Comparison of ENCODE assay signal across 11 mouse cellular contexts in the genomic region with DNA sequence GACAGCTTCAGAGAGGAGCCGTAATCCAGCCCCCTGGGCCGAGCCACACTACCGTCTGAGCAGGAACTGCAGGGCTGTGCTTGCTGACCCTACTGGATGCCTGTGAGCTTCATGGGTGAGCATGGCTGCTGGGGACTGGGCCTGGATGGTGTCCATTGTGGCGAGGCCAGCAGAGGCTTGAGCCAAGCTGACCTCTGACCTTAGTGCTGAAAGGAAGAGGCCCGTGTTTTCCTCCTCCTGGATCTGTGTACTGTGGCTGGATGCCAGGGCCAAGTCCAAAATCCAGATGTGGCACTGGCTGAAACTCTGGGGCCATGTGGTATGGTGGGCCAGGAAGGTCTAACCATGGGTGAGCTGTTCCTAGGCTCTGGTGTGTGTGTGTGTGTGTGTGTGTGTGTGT. TPM values are rescaled to one million over a fixed set of nuclear protein-coding genes. Genes with fewer than 3 reads are reported as not detected.
DNase-seq lines count a peak whose midpoint lies in the region; ATAC-seq and TF ChIP-seq lines count a peak whose summit lies in the region.
"Had no signal": no experiment of that assay in that cellular context is flagged by ENCODE, and none has a peak within 500 bp of the region (broad histone marks: within the 10 kb centered on the region; RNA-seq: fewer than 3 reads in every experiment).

No protein-coding gene starts in this region.

- H3K27me3 ChIP-seq in kidney, embryonic 14.5 days (ENCODE audit: control insufficient read depth, insufficient read depth, low read length) = no peaks in the 10 kb centered on the region
- no peaks in the 10 kb centered on the region for H3K27me3 ChIP-seq in heart, embryonic 12.5 days (replicated peaks)
- no peaks in the 10 kb centered on the region for H3K27me3 ChIP-seq in kidney, embryonic 16.5 days (ENCODE audit: insufficient read depth, low read length)
- H3K27me3 ChIP-seq in lung, postnatal 0 days (replicated peaks; ENCODE audit: insufficient read depth, low read length) = no peaks in the 10 kb centered on the region
- H3K27me3 ChIP-seq: embryonic facial prominence, embryonic 13.5 days had no signal

- no peak for TF ChIP-seq EP300 in lung, postnatal 0 days (IDR thresholded peaks at IDR 0.05)

- 41% methylated on average over 5 of the region's 5 CpGs for WGBS in kidney, embryonic 14.5 days
- WGBS in heart, embryonic 12.5 days = 35% methylated on average over 5 of the region's 5 CpGs
- WGBS in kidney, embryonic 16.5 days = 37% methylated on average over 5 of the region's 5 CpGs
- WGBS in lung, postnatal 0 days = 31% methylated on average over 5 of the region's 5 CpGs

- no peak overlapping the region for H3K4me2 ChIP-seq in kidney, embryonic 14.5 days (replicated peaks; ENCODE audit: low read depth, low read length)
- no peak overlapping the region for H3K4me2 ChIP-seq in heart, embryonic 12.5 days
- no peak overlapping the region for H3K4me2 ChIP-seq in kidney, embryonic 16.5 days (replicated peaks; ENCODE audit: low read depth, low read length)
- no peak overlapping the region for H3K4me2 ChIP-seq in lung, postnatal 0 days (replicated peaks; ENCODE audit: low read depth, low read length)
- H3K4me2 ChIP-seq: embryonic facial prominence, embryonic 13.5 days had no signal

- H3K4me3 ChIP-seq in kidney, embryonic 14.5 days (ENCODE audit: low read length) = no peak overlapping the region
- no peak overlapping the region for H3K4me3 ChIP-seq in heart, embryonic 12.5 days
- no peak overlapping the region for H3K4me3 ChIP-seq in kidney, embryonic 16.5 days (ENCODE audit: low read length)
- no peak overlapping the region for H3K4me3 ChIP-seq in lung, postnatal 0 days (ENCODE audit: low read depth, low read length)
- H3K4me3 ChIP-seq: embryonic facial prominence, embryonic 13.5 days had no signal

- H3K27ac ChIP-seq in kidney, embryonic 14.5 days (ENCODE audit: low read depth, low read length) = no peak overlapping the region
- H3K27ac ChIP-seq in heart, embryonic 12.5 days (ENCODE audit: poor library complexity, severe bottlenecking) = no peak overlapping the region
- H3K27ac ChIP-seq in kidney, embryonic 16.5 days (ENCODE audit: low read length) = no peak overlapping the region
- no peak overlapping the region for H3K27ac ChIP-seq in lung, postnatal 0 days (ENCODE audit: low read length)
- H3K27ac ChIP-seq: embryonic facial prominence, embryonic 13.5 days had no signal

- peak; percentile 81 for DNase-seq in kidney, adult 11 months
- DNase-seq in lung, postnatal 0 days (ENCODE audit: low spot score) = no peak
- no peak for DNase-seq in spleen, adult 12 weeks (ENCODE audit: low spot score)
- no peak for DNase-seq in right cerebral cortex, postnatal 36 days (ENCODE audit: low spot score in 2 of 2)
- DNase-seq in cerebellum, postnatal 10 days = no peak
- DNase-seq: right cerebral cortex, adult 18-20 months had no signal

- ATAC-seq in kidney, embryonic 14.5 days (ENCODE audit: low FRiP score, low TSS enrichment) = no peak
- peak; percentile 61 for ATAC-seq in heart, embryonic 12.5 days (ENCODE audit: insufficient number of reproducible peaks, low FRiP score)
- ATAC-seq in kidney, embryonic 16.5 days (ENCODE audit: low FRiP score, low TSS enrichment) = peak; percentile 43; the same call in 1 of the 2 replicates
- ATAC-seq in lung, postnatal 0 days = peak; percentile 25; the same call in 1 of the 2 replicates

- H3K4me1 ChIP-seq in kidney, embryonic 14.5 days (ENCODE audit: control insufficient read depth, insufficient read depth, low read length) = no peaks in the 10 kb centered on the region
- H3K4me1 ChIP-seq in heart, embryonic 12.5 days (replicated peaks) = peaks cover 11% of the 10 kb centered on the region
- no peaks in the 10 kb centered on the region for H3K4me1 ChIP-seq in kidney, embryonic 16.5 days (ENCODE audit: insufficient read depth, low read length)
- no peaks in the 10 kb centered on the region for H3K4me1 ChIP-seq in lung, postnatal 0 days (ENCODE audit: insufficient read depth, low read depth, low read length)

- no peak for TF ChIP-seq CTCF in lung, postnatal 0 days (IDR thresholded peaks at IDR 0.05)

- H3K9me3 ChIP-seq in kidney, embryonic 14.5 days (ENCODE audit: control insufficient read depth, low read length) = no peaks in the 10 kb centered on the region
- no peaks in the 10 kb centered on the region for H3K9me3 ChIP-seq in heart, embryonic 12.5 days (replicated peaks)
- H3K9me3 ChIP-seq in kidney, embryonic 16.5 days (ENCODE audit: low read length) = no peaks in the 10 kb centered on the region
- no peaks in the 10 kb centered on the region for H3K9me3 ChIP-seq in lung, postnatal 0 days (ENCODE audit: low read length)
- H3K9me3 ChIP-seq: embryonic facial prominence, embryonic 13.5 days had no signal

- H3K9ac ChIP-seq in kidney, embryonic 14.5 days (ENCODE audit: low read depth, low read length) = no peak overlapping the region
- H3K9ac ChIP-seq in heart, embryonic 12.5 days = no peak overlapping the region
- no peak overlapping the region for H3K9ac ChIP-seq in kidney, embryonic 16.5 days (replicated peaks; ENCODE audit: low read length)
- no peak overlapping the region for H3K9ac ChIP-seq in lung, postnatal 0 days (replicated peaks; ENCODE audit: low read depth)
- H3K9ac ChIP-seq: embryonic facial prominence, embryonic 13.5 days had no signal

- H3K36me3 ChIP-seq in kidney, embryonic 14.5 days (ENCODE audit: control insufficient read depth, insufficient read depth, low read length) = no peaks in the 10 kb centered on the region
- no peaks in the 10 kb centered on the region for H3K36me3 ChIP-seq in heart, embryonic 12.5 days
- no peaks in the 10 kb centered on the region for H3K36me3 ChIP-seq in kidney, embryonic 16.5 days (ENCODE audit: insufficient read depth, low read length)
- H3K36me3 ChIP-seq in lung, postnatal 0 days (ENCODE audit: insufficient read depth, low read length) = no peaks in the 10 kb centered on the region
- H3K36me3 ChIP-seq: embryonic facial prominence, embryonic 13.5 days; G1E had no signal

RNA-seq across cellular contexts. Expression of gene Comp, which starts 9.3 kb away (rescaled TPM):
- polyA plus RNA-seq in kidney, embryonic 14.5 days (2014; fragmentation: Nextera tagmentation; extraction: Ambion mirVana) = 0.14 and 0.26 TPM in 2 replicates
- 2.7 and 3.6 TPM in 2 replicates for polyA plus RNA-seq in heart, embryonic 12.5 days (2016; fragmentation: Nextera tagmentation; extraction: Ambion mirVana)
- 0.21 and 1.00 TPM in 2 replicates for polyA plus RNA-seq in kidney, embryonic 16.5 days (2015; fragmentation: Nextera tagmentation; extraction: Ambion mirVana)
- polyA plus RNA-seq in lung, postnatal 0 days (2015; fragmentation: Nextera tagmentation; extraction: Ambion mirVana) = 0.13 and 0.29 TPM in 2 replicates

RNA-seq across cellular contexts. Expression of gene Upf1, which starts 11.0 kb away (rescaled TPM):
- polyA plus RNA-seq in kidney, embryonic 14.5 days (2014; fragmentation: Nextera tagmentation; extraction: Ambion mirVana) = 21.8 and 24.2 TPM in 2 replicates
- polyA plus RNA-seq in heart, embryonic 12.5 days (2016; fragmentation: Nextera tagmentation; extraction: Ambion mirVana) = 24.5 and 25.5 TPM in 2 replicates
- 10.6 and 10.9 TPM in 2 replicates for polyA plus RNA-seq in kidney, embryonic 16.5 days (2015; fragmentation: Nextera tagmentation; extraction: Ambion mirVana)
- polyA plus RNA-seq in lung, postnatal 0 days (2015; fragmentation: Nextera tagmentation; extraction: Ambion mirVana) = 10.4 and 11.1 TPM in 2 replicates

RNA-seq across cellular contexts. Expression of gene Gdf1, which starts 34.4 kb away (rescaled TPM):
- polyA plus RNA-seq in kidney, embryonic 14.5 days (2014; fragmentation: Nextera tagmentation; extraction: Ambion mirVana) = 7.6 and 7.9 TPM in 2 replicates
- polyA plus RNA-seq in heart, embryonic 12.5 days (2016; fragmentation: Nextera tagmentation; extraction: Ambion mirVana) = 2.1 TPM in 2 replicates
- polyA plus RNA-seq in kidney, embryonic 16.5 days (2015; fragmentation: Nextera tagmentation; extraction: Ambion mirVana) = 5.5 TPM in 2 replicates
- 0.33 and 0.81 TPM in 2 replicates for polyA plus RNA-seq in lung, postnatal 0 days (2015; fragmentation: Nextera tagmentation; extraction: Ambion mirVana)
- polyA plus RNA-seq: G1E had no signal

RNA-seq across cellular contexts. Expression of gene Cers1, which starts 48.5 kb away (rescaled TPM):
- polyA plus RNA-seq in kidney, embryonic 14.5 days (2014; fragmentation: Nextera tagmentation; extraction: Ambion mirVana) = 2.3 and 2.6 TPM in 2 replicates
- polyA plus RNA-seq in heart, embryonic 12.5 days (2016; fragmentation: Nextera tagmentation; extraction: Ambion mirVana) = 2.1 and 2.5 TPM in 2 replicates
- 2.5 and 2.7 TPM in 2 replicates for polyA plus RNA-seq in kidney, embryonic 16.5 days (2015; fragmentation: Nextera tagmentation; extraction: Ambion mirVana)
- polyA plus RNA-seq in lung, postnatal 0 days (2015; fragmentation: Nextera tagmentation; extraction: Ambion mirVana) = 0.63 and 1.6 TPM in 2 replicates
- polyA plus RNA-seq: G1E had no signal
